Mouse (Mus musculus): Measurements from ENCODE around the gene 4632433K11Rik. TPM values are rescaled to one million over a fixed set of nuclear protein-coding genes. Genes with fewer than 3 reads are reported as not detected.

The 4632433K11Rik gene
- polyA plus RNA-seq (2012; fragmentation: generic; extraction: Trizol): not detected
- long read RNA-seq, experiment 1: 0 reads
- long read RNA-seq, experiment 2, partial matches to known transcripts: 0 of 1 reads
- long read RNA-seq, experiment 2, other reads (novel, unspliced or antisense): 0 of 1 reads

DNA sequence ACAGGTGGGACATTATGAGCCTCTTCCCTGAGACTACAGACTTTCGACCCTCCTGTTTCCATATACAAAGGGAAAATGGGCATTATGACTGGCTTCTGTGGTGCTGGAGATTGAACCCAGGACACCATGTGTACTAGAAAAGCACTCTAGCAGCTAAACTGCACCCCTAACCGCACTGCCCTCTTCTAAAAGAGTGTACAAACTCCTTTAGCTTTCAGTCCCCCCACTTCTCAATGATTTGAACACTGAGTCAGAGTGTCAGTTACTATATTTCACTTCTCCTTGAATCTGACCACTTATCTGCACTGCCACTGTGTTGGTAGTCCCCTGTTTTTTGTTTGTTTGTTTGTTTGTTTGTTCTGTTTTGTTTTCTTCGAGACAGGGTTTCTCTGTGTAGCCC is at the start of gene 4632433K11Rik:
Gene 4632433K11Rik, plus strand, starts transcription at position 301 of the 400 bp plus-strand sequence.
- no peaks in the 10 kb centered on the region for H3K79me2 ChIP-seq (ENCODE audit: control insufficient read depth, insufficient read depth)
- no peaks in the 10 kb centered on the region for H3K27me3 ChIP-seq (ENCODE audit: control insufficient read depth, insufficient read depth, insufficient read length)
- TF ChIP-seq MYOG (IDR thresholded peaks at IDR 0.05; ENCODE audit: control insufficient read depth, extremely low read depth, insufficient read length) (no peak), FOSL1 (IDR thresholded peaks at IDR 0.05; ENCODE audit: insufficient read depth, low read length, poor library complexity, severe bottlenecking) (no peak), USF1 (IDR thresholded peaks at IDR 0.05; ENCODE audit: low read depth) (no peak), MYOD1 (IDR thresholded peaks at IDR 0.05; ENCODE audit: control insufficient read depth, insufficient read length, low read depth) (no peak), CTCF (IDR thresholded peaks at IDR 0.05; ENCODE audit: control insufficient read depth, insufficient read depth, insufficient read length) (no peak), MAX (IDR thresholded peaks at IDR 0.05) (no peak), CEBPB (IDR thresholded peaks at IDR 0.05; ENCODE audit: low read depth) (no peak)
- no peak within 1 kb of the TSS for H3ac ChIP-seq (ENCODE audit: control insufficient read depth, insufficient read length, low read depth)
- H3K79me3 ChIP-seq (ENCODE audit: low read depth): peaks cover 1% of the 10 kb centered on the region
- H3K36me3 ChIP-seq (ENCODE audit: control insufficient read depth, insufficient read depth): peaks cover 45% of the 10 kb centered on the region
- H3K4me3 ChIP-seq (ENCODE audit: insufficient read depth, poor library complexity, severe bottlenecking): no peak within 1 kb of the TSS

DNA sequence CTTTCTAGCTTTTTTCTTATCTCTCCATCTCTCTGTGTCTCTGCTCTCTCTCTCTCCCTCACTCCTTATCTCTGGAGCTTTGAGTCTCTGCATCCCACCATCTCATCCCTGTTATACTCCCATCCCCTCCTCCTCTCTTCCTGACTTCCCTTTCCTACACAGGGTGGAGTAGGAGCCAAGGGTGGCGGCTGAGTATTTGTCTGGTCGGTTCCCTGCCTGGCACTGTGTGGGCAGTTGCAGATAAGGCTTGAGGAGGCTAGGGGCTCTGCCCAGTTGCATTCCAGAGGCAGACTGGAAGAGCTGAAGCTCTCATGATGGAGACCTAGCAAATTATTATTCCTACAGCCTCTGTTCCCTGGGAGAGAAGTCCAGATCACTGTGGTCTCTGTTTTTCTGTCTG is 45.7 kb upstream of the 4632433K11Rik start:
- no peak overlapping the region for H3K4me3 ChIP-seq (ENCODE audit: insufficient read depth, poor library complexity, severe bottlenecking)
- peaks cover 17% of the 10 kb centered on the region for H3K27me3 ChIP-seq (ENCODE audit: control insufficient read depth, insufficient read depth, insufficient read length)
- H3K79me3 ChIP-seq (ENCODE audit: low read depth): no peaks in the 10 kb centered on the region
- H3K79me2 ChIP-seq (ENCODE audit: control insufficient read depth, insufficient read depth): no peaks in the 10 kb centered on the region
- TF ChIP-seq USF1 (IDR thresholded peaks at IDR 0.05; ENCODE audit: low read depth): no peak
- TF ChIP-seq CEBPB (IDR thresholded peaks at IDR 0.05; ENCODE audit: low read depth): no peak
- TF ChIP-seq MYOG (IDR thresholded peaks at IDR 0.05; ENCODE audit: control insufficient read depth, extremely low read depth, insufficient read length): no peak
- TF ChIP-seq MYOD1 (IDR thresholded peaks at IDR 0.05; ENCODE audit: control insufficient read depth, insufficient read length, low read depth): no peak
- no peak for TF ChIP-seq CTCF (IDR thresholded peaks at IDR 0.05; ENCODE audit: control insufficient read depth, insufficient read depth, insufficient read length)
- no peak for TF ChIP-seq FOSL1 (IDR thresholded peaks at IDR 0.05; ENCODE audit: insufficient read depth, low read length, poor library complexity, severe bottlenecking)
- TF ChIP-seq MAX (IDR thresholded peaks at IDR 0.05): no peak
- H3K36me3 ChIP-seq (ENCODE audit: control insufficient read depth, insufficient read depth): no peaks in the 10 kb centered on the region
- H3ac ChIP-seq (ENCODE audit: control insufficient read depth, insufficient read length, low read depth): no peak overlapping the region

DNA sequence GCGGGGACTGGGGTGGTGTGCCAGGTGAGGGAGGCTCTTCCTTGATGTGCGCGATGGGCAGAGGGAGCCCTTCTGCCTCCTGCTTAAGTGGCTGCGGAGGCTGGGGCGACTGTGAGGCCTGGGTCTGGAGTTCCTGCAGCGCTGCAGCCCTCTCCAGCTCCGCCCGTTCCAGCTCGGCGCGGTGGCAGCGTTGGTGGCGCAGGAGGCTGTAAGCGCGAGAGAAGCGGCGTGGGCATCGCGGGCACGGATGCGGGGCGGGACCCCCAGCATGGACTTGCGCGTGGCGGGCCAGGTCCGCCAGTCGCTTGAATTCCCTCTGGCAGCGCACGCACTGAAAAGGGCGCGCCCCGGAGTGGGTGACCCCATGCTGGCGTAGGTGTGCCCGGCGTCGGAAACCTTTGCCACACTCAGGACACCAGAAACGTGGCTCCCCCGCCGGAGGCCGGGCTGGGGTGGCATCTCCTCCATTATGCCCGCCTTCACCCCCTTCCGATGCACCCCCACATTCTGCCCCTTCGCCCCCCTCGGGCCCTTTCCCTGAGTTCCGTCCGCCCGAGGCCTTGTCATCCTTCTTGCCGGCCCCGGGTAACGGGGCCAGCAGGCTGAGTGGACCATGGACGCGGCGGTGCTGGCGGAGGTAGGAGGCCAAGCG is 40.4 kb upstream of the 4632433K11Rik start:
- no peaks in the 10 kb centered on the region for H3K79me3 ChIP-seq (ENCODE audit: low read depth)
- no peak overlapping the region for H3K4me3 ChIP-seq (ENCODE audit: insufficient read depth, poor library complexity, severe bottlenecking)
- peaks cover 6% of the 10 kb centered on the region for H3K79me2 ChIP-seq (ENCODE audit: control insufficient read depth, insufficient read depth)
- no peaks in the 10 kb centered on the region for H3K36me3 ChIP-seq (ENCODE audit: control insufficient read depth, insufficient read depth)
- TF ChIP-seq CEBPB (IDR thresholded peaks at IDR 0.05; ENCODE audit: low read depth): no peak
- TF ChIP-seq CTCF (IDR thresholded peaks at IDR 0.05; ENCODE audit: control insufficient read depth, insufficient read depth, insufficient read length): no peak
- TF ChIP-seq MYOD1 (IDR thresholded peaks at IDR 0.05; ENCODE audit: control insufficient read depth, insufficient read length, low read depth): no peak
- TF ChIP-seq FOSL1 (IDR thresholded peaks at IDR 0.05; ENCODE audit: insufficient read depth, low read length, poor library complexity, severe bottlenecking): no peak
- no peak for TF ChIP-seq USF1 (IDR thresholded peaks at IDR 0.05; ENCODE audit: low read depth)
- TF ChIP-seq MAX (IDR thresholded peaks at IDR 0.05): no peak
- H3ac ChIP-seq (ENCODE audit: control insufficient read depth, insufficient read length, low read depth): no peak overlapping the region
- no peaks in the 10 kb centered on the region for H3K27me3 ChIP-seq (ENCODE audit: control insufficient read depth, insufficient read depth, insufficient read length)

DNA sequence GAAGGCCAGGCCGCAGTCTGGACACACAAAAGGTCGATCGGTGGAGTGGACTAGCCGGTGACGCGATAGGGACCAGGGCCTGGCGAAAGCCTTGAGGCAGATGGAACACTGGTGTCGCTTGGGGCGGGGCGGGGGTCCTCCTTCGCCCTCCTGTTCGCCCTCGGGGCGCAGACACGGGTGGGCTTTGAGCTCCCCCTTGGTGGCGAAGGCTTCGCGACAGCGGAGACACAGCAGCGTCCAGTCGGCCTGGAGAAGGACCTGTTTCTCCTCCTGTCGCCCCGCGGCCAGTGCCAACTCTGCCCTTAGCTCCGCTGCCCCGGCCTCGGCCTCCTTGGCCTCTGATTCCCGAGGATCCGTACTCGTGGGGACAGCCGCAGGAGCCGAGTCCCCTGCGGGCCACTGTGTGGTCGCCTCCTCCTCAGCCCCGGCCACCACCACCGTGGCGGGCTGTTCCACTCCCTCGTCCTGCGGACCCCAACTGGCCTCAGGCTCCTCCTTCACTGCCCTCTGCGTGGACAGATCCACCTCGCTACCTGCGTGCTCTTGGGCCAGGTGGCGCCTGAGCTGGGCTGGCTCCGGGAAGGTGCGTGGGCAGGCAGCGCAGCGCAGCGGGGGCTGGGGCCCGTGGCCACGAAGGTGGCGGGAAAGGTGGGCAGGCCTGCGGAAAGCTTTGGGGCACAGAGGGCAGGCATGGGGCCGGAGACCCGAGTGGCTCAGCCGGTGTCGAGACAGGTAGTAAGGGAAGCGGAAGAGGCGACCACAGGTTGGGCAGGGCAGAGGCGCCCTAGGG is 39.7 kb upstream of the 4632433K11Rik start:
- H3K27me3 ChIP-seq (ENCODE audit: control insufficient read depth, insufficient read depth, insufficient read length): no peaks in the 10 kb centered on the region
- TF ChIP-seq MYOG (IDR thresholded peaks at IDR 0.05; ENCODE audit: control insufficient read depth, extremely low read depth, insufficient read length) (no peak), FOSL1 (IDR thresholded peaks at IDR 0.05; ENCODE audit: insufficient read depth, low read length, poor library complexity, severe bottlenecking) (no peak), MYOD1 (IDR thresholded peaks at IDR 0.05; ENCODE audit: control insufficient read depth, insufficient read length, low read depth) (no peak), USF1 (IDR thresholded peaks at IDR 0.05; ENCODE audit: low read depth) (no peak), CTCF (IDR thresholded peaks at IDR 0.05; ENCODE audit: control insufficient read depth, insufficient read depth, insufficient read length) (no peak), CEBPB (IDR thresholded peaks at IDR 0.05; ENCODE audit: low read depth) (no peak), MAX (IDR thresholded peaks at IDR 0.05) (no peak)
- no peaks in the 10 kb centered on the region for H3K36me3 ChIP-seq (ENCODE audit: control insufficient read depth, insufficient read depth)
- no peak overlapping the region for H3ac ChIP-seq (ENCODE audit: control insufficient read depth, insufficient read length, low read depth)
- peaks cover 6% of the 10 kb centered on the region for H3K79me2 ChIP-seq (ENCODE audit: control insufficient read depth, insufficient read depth)
- no peaks in the 10 kb centered on the region for H3K79me3 ChIP-seq (ENCODE audit: low read depth)
- no peak overlapping the region for H3K4me3 ChIP-seq (ENCODE audit: insufficient read depth, poor library complexity, severe bottlenecking)

DNA sequence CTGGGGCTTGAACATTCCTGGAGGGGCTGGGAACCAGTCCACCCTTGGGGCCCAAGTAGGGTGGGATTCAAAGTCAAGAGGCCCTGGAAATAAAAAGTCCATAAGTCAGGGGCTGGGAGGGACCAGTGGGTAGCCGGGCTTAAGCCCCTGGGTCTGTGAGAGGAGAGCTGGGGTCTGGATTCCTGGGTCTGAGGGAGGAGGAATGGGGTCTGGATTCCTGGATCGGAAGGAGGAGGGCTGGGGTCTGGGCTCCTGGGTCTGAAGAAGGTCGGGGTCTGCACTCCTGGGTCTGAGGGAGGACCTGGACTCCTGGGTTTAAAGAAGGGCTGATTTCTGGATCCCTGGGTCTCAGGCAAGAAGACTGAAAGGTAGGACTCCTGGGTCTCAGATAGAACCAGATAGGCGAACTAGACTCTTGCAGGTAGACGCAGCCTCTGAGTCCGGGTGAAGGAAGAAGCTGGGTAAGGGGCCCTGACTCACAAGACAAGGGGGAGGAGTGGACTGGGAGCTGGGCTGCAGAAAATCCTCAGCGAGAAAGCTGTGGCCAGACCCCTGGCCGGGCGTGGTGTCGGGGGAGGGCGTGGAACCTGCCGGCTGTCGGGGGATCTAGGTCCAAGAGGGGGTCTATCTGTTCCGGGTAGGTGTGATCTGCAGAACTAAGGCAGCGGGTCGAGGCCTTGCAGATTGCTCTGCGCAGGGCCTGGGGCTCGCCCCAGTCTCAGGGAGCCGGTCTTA is 38.5 kb upstream of the 4632433K11Rik start:
- Histone ChIP-seq H3K79me3 (ENCODE audit: low read depth) (no peaks in the 10 kb centered on the region), H3ac (ENCODE audit: control insufficient read depth, insufficient read length, low read depth) (peak overlapping the region; percentile 72), H3K79me2 (ENCODE audit: control insufficient read depth, insufficient read depth) (peaks cover 6% of the 10 kb centered on the region), H3K36me3 (ENCODE audit: control insufficient read depth, insufficient read depth) (no peaks in the 10 kb centered on the region), H3K27me3 (ENCODE audit: control insufficient read depth, insufficient read depth, insufficient read length) (no peaks in the 10 kb centered on the region), H3K4me3 (ENCODE audit: insufficient read depth, poor library complexity, severe bottlenecking) (peak overlapping the region; percentile 43)
- TF ChIP-seq MYOD1 (IDR thresholded peaks at IDR 0.05; ENCODE audit: control insufficient read depth, insufficient read length, low read depth) (no peak), CTCF (IDR thresholded peaks at IDR 0.05; ENCODE audit: control insufficient read depth, insufficient read depth, insufficient read length) (no peak), MAX (IDR thresholded peaks at IDR 0.05) (no peak), MYOG (IDR thresholded peaks at IDR 0.05; ENCODE audit: control insufficient read depth, extremely low read depth, insufficient read length) (no peak), USF1 (IDR thresholded peaks at IDR 0.05; ENCODE audit: low read depth) (no peak), FOSL1 (IDR thresholded peaks at IDR 0.05; ENCODE audit: insufficient read depth, low read length, poor library complexity, severe bottlenecking) (no peak), CEBPB (IDR thresholded peaks at IDR 0.05; ENCODE audit: low read depth) (no peak)
